Comparison of ENCODE assay signal across 12 mouse cellular contexts in the genomic region with DNA sequence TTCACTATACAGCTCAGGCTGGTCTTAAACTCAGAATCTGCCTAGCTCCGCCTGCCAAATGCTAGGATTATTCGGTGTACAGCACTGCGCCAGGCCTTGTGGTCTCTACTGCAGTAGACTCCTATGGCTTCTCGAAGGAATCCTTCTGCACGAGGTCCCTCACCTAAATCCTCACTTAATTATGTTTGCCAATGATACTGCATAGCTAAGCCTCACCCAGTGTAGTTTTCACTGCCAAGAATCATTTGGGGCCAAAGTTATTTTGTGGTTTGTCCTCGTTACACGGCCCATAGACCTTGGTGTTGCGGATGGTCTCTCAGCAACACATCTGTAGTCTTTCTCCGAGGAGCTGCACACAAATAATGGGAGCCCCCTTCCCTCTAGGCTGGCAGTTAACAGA.
"Had no signal": no experiment of that assay in that cellular context is flagged by ENCODE, and none has a peak within 500 bp of the region (broad histone marks: within the 10 kb centered on the region; RNA-seq: fewer than 3 reads in every experiment).

No protein-coding gene starts in this region.

- H3K9me3 ChIP-seq: liver, embryonic 13.5 days; megakaryocyte, embryonic 14.5 days had no signal

- H3K4me2 ChIP-seq: limb, embryonic 12.5 days; liver, embryonic 13.5 days; midbrain, embryonic 11.5 days; midbrain, embryonic 15.5 days; neural tube, embryonic 12.5 days had no signal

- H3K27ac ChIP-seq: limb, embryonic 12.5 days; liver, embryonic 13.5 days; macrophage; midbrain, embryonic 15.5 days; neural tube, embryonic 12.5 days; stomach, postnatal 0 days had no signal

- H3K4me1 ChIP-seq: liver, embryonic 13.5 days; megakaryocyte, embryonic 14.5 days; midbrain, embryonic 15.5 days; neural tube, embryonic 12.5 days had no signal

- H3K4me3 ChIP-seq: limb, embryonic 12.5 days; liver, embryonic 13.5 days; megakaryocyte, embryonic 14.5 days; midbrain, embryonic 15.5 days; neural tube, embryonic 12.5 days had no signal

- H3K27me3 ChIP-seq: liver, embryonic 13.5 days; midbrain, embryonic 15.5 days; neural tube, embryonic 12.5 days had no signal

- ATAC-seq: liver, postnatal 0 days; midbrain, embryonic 15.5 days had no signal

- H3K9ac ChIP-seq: limb, embryonic 12.5 days; liver, embryonic 13.5 days; liver, postnatal 0 days; midbrain, embryonic 15.5 days; neural tube, embryonic 12.5 days had no signal

- H3K36me3 ChIP-seq: limb, embryonic 12.5 days; liver, embryonic 13.5 days; midbrain, embryonic 15.5 days; neural tube, embryonic 12.5 days had no signal

- DNase-seq: kidney, postnatal 25 days; liver; liver, embryonic 13.5 days; liver, postnatal 0 days; thymus, postnatal 14 days had no signal
